Mouse (Mus musculus) olfactory bulb, adult 2 months (tissue): ENCODE results near the gene Dut. TPM values are rescaled to one million over a fixed set of nuclear protein-coding genes. Genes with fewer than 3 reads are reported as not detected.

Experiments
- H3K27ac ChIP-seq: fragments of 200-500 bp; 2 replicates; pipeline ENCODE4 v1.5.1; 2012; ENCODE audit warnings: low read depth, low read length; ENCODE audit not compliant: insufficient read depth
- H3K4me1 ChIP-seq: fragments of 200-500 bp; 2 replicates; pipeline ENCODE4 v1.6.1; 2012; ENCODE audit warnings: low read length; ENCODE audit not compliant: control insufficient read depth, insufficient read depth
- H3K4me3 ChIP-seq: fragments of 200-500 bp; 2 replicates; pipeline ENCODE4 v1.5.1; 2012; ENCODE audit warnings: mild to moderate bottlenecking, low read depth, low read length, moderate library complexity; ENCODE audit not compliant: insufficient read depth
- CTCF ChIP-seq: fragments of 200-500 bp; IDR thresholded peaks from 2 replicates; pipeline ENCODE4 v1.5.1; 2012; ENCODE audit warnings: low read depth, mild to moderate bottlenecking, low read length, moderate library complexity; ENCODE audit not compliant: insufficient read depth
- POLR2A ChIP-seq: fragments of 200-500 bp; IDR thresholded peaks from 2 replicates; pipeline ENCODE4 v1.6.1; 2012; ENCODE audit warnings: mild to moderate bottlenecking, low read depth, low read length, moderate library complexity; ENCODE audit not compliant: insufficient read depth
- WGBS: fragments of 180-500 bp; shearing (Covaris S2); methylation state at CpG from one replicate; pipeline ENCODE4 v1.1.7; 2018; 5-methylcytosine and 5-hydroxymethylcytosine counted together
- polyA plus RNA-seq: library from polyadenylated mRNA; stranded (reverse); fragments of >200 nt; gene quantifications from 2 replicates; pipeline ENCODE4 v1.2.4, GENCODE M21; 2012; ENCODE audit warnings: low replicate concordance; ENCODE audit not compliant: missing spikeins, insufficient read depth, insufficient read length

Dut gene
- not detected in 2 replicates for polyA plus RNA-seq

- peak within 1 kb of the TSS; percentile 65 for H3K27ac ChIP-seq
- H3K4me1 ChIP-seq: no peaks in the 10 kb centered on the region
- under 1% methylated on average over 96 of the region's 96 CpGs for WGBS
- peak within 1 kb of the TSS; percentile 80 for H3K4me3 ChIP-seq
- TF ChIP-seq CTCF (no peak), POLR2A (peak; percentile 48; the same call in 1 of the 2 replicates)
Measured at GRCm38 (mm10) chr2:125247108-125247961, at the start of gene Dut. Dut (plus strand) TSS chr2:125247190.

- TF ChIP-seq CTCF: no peak
- no peak for TF ChIP-seq POLR2A
- H3K4me3 ChIP-seq: no peak overlapping the region
- 84% methylated on average over 14 of the region's 14 CpGs for WGBS
- no peak overlapping the region for H3K27ac ChIP-seq
- H3K4me1 ChIP-seq: no peaks in the 10 kb centered on the region
Measured at GRCm38 (mm10) chr2:125208894-125209596, 37.9 kb upstream of the Dut start.

GRCm38 (mm10) chr2:125211831-125212510, 35.0 kb upstream of the Dut start:
- WGBS: 70% methylated on average over 10 of the region's 10 CpGs
- no peak overlapping the region for H3K27ac ChIP-seq
- H3K4me3 ChIP-seq: no peak overlapping the region
- TF ChIP-seq POLR2A (no peak), CTCF (no peak)
- H3K4me1 ChIP-seq: no peaks in the 10 kb centered on the region

- no peak overlapping the region for H3K4me3 ChIP-seq
- TF ChIP-seq POLR2A (no peak), CTCF (no peak)
- H3K27ac ChIP-seq: no peak overlapping the region
- 3% methylated on average over 3 of the region's 3 CpGs for WGBS
- no peaks in the 10 kb centered on the region for H3K4me1 ChIP-seq
Measured at GRCm38 (mm10) chr2:125214592-125214991, 32.4 kb upstream of the Dut start.

GRCm38 (mm10) chr2:125217286-125217685, 29.7 kb upstream of the Dut start:
- TF ChIP-seq POLR2A (no peak), CTCF (no peak)
- WGBS: 47% methylated on average over 6 of the region's 6 CpGs

GRCm38 (mm10) chr2:125218566-125218965, 28.4 kb upstream of the Dut start:
- TF ChIP-seq CTCF (no peak), POLR2A (no peak)
- H3K4me1 ChIP-seq: no peaks in the 10 kb centered on the region
- H3K4me3 ChIP-seq: no peak overlapping the region
- no peak overlapping the region for H3K27ac ChIP-seq
- WGBS: 95% methylated on average over 1 of the region's 1 CpGs

More at GRCm38 (mm10) chr2:125217286-125217685, 29.7 kb upstream of the Dut start:
- Histone ChIP-seq H3K27ac (no peak overlapping the region), H3K4me3 (no peak overlapping the region), H3K4me1 (no peaks in the 10 kb centered on the region)

- H3K4me1 ChIP-seq: no peaks in the 10 kb centered on the region
- TF ChIP-seq CTCF (no peak), POLR2A (no peak)
- WGBS: 84% methylated on average over 3 of the region's 3 CpGs
- H3K4me3 ChIP-seq: no peak overlapping the region
- H3K27ac ChIP-seq: no peak overlapping the region
Measured at GRCm38 (mm10) chr2:125219268-125219667, 27.7 kb upstream of the Dut start.

GRCm38 (mm10) chr2:125221673-125222072, 25.3 kb upstream of the Dut start:
- Histone ChIP-seq H3K4me1 (no peaks in the 10 kb centered on the region), H3K4me3 (no peak overlapping the region), H3K27ac (no peak overlapping the region)
- TF ChIP-seq CTCF (no peak), POLR2A (no peak)
- 88% methylated on average over 1 of the region's 1 CpGs for WGBS
